Mouse (Mus musculus) embryonic facial prominence, embryonic 11.5 days (tissue): ENCODE measurements around the gene Fev. TPM values are rescaled to one million over a fixed set of nuclear protein-coding genes. Genes with fewer than 3 reads are reported as not detected.

Experiments used
- ATAC-seq: fragments of 200-750 bp; cut with Nextera tagmentation; replicated peaks from 2 replicates; pipeline ENCODE4 v1.8.0; 2017; ENCODE audit warnings: low read depth; ENCODE audit not compliant: insufficient number of reproducible peaks, low FRiP score, low TSS enrichment
- DNase-seq: peaks from one replicate; pipeline ENCODE4 v3.0.0-alpha.2; 2015; ENCODE audit warnings: low spot score
- H3K27ac ChIP-seq: fragments of 300-500 bp; sonication (generic); replicated peaks from 2 replicates; pipeline ENCODE4 v1.5.1; 2014; ENCODE audit warnings: mild to moderate bottlenecking, low read depth, low read length, control low read depth
- H3K27me3 ChIP-seq: fragments of 300-500 bp; sonication (generic); 2 replicates; pipeline ENCODE4 v1.6.1; 2014; ENCODE audit warnings: mild to moderate bottlenecking, low read length, moderate library complexity, mixed read lengths; ENCODE audit not compliant: control insufficient read depth, insufficient read depth
- H3K36me3 ChIP-seq: fragments of 300-500 bp; sonication (generic); replicated peaks from 2 replicates; pipeline ENCODE4 v1.6.1; 2014; ENCODE audit warnings: low read depth, mild to moderate bottlenecking, low read length, moderate library complexity, mixed read lengths; ENCODE audit not compliant: control insufficient read depth, insufficient read depth
- H3K4me1 ChIP-seq: fragments of 300-500 bp; sonication (generic); 2 replicates; pipeline ENCODE4 v1.6.1; 2014; ENCODE audit warnings: low read length, mixed read lengths; ENCODE audit not compliant: control insufficient read depth, insufficient read depth
- H3K4me2 ChIP-seq: fragments of 300-500 bp; sonication (generic); 2 replicates; pipeline ENCODE4 v1.6.1; 2014; ENCODE audit warnings: low read depth, mild to moderate bottlenecking, control low read depth, low read length, moderate library complexity
- H3K4me3 ChIP-seq: fragments of 300-500 bp; sonication (generic); 2 replicates; pipeline ENCODE4 v1.5.1; 2014; ENCODE audit warnings: low read depth, low read length, control low read depth
- H3K9ac ChIP-seq: fragments of 300-500 bp; sonication (generic); replicated peaks from 2 replicates; pipeline ENCODE4 v1.6.1; 2014; ENCODE audit warnings: mild to moderate bottlenecking, control low read depth, low read length
- H3K9me3 ChIP-seq: fragments of 300-500 bp; sonication (generic); replicated peaks from 2 replicates; pipeline ENCODE4 v1.6.1; 2016; ENCODE audit warnings: mild to moderate bottlenecking, low read length, inconsistent platforms, mixed read lengths; ENCODE audit not compliant: control insufficient read depth
- WGBS: fragments of 180-500 bp; shearing (Covaris S2); extraction: QIAGEN DNeasy Blood & Tissue Kit; methylation state at CpG from one replicate; pipeline ENCODE4 v1.1.7; 2014; 5-methylcytosine and 5-hydroxymethylcytosine counted together
- polyA plus RNA-seq: library from polyadenylated mRNA; unstranded; fragments of >200 nt; fragmentation: Nextera tagmentation; extraction: Ambion mirVana; gene quantifications from 2 replicates; pipeline ENCODE4 v1.2.1, GENCODE M21; 2014

The Fev gene
- 0.40 and 0.62 TPM in 2 replicates for polyA plus RNA-seq

DNA sequence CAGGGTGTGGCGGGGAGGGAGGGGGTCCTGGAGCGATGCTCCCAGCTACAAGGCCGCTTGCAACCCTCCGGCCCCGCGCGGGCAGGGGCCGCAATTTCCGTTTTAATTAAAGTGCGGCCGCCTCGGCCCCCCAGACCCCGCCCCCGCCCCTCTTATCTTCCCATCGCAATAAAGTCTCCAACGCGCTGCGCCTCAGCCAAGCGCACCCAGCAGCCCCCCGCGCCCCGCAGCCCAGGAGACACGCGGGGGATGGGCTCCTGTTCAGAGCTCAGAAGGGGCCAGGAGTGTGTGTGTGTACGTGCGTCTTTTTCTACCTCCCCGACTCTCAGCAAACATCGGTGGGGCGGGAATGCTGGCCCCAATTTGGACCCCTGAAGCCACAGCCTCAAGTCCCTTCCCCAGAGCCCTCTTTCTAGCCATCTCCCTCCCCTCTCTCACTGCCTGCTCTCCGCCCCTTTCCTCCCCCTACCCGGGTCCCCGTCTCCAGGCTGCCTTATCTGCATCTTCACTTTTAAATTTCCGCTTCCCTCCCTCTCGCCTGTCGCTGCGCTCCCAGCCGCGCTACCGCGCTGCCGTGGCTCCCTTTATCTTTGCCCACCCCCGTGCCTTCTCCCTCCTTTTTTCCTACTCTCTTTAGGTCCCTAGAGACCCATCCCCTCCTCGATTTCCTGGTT is at the start of gene Fev:
Gene Fev, minus strand, starts transcription at position 51 of the 674 bp plus-strand sequence.
- H3K36me3 ChIP-seq, result no peaks in the 10 kb centered on the region
- peak within 1 kb of the TSS; percentile 25 for H3K4me3 ChIP-seq
- no peak within 1 kb of the TSS for H3K27ac ChIP-seq
- H3K4me1 ChIP-seq, result peaks cover 10% of the 10 kb centered on the region
- no peak for DNase-seq
- ATAC-seq, result 0 out of 2 replicates have a peak, but pooled peaks have one; percentile 29
- H3K27me3 ChIP-seq, result peaks cover 78% of the 10 kb centered on the region
- under 1% methylated on average over 43 of the region's 43 CpGs for WGBS
- no peak within 1 kb of the TSS for H3K9ac ChIP-seq
- H3K4me2 ChIP-seq, result peak within 1 kb of the TSS; percentile 34
- no peaks in the 10 kb centered on the region for H3K9me3 ChIP-seq

DNA sequence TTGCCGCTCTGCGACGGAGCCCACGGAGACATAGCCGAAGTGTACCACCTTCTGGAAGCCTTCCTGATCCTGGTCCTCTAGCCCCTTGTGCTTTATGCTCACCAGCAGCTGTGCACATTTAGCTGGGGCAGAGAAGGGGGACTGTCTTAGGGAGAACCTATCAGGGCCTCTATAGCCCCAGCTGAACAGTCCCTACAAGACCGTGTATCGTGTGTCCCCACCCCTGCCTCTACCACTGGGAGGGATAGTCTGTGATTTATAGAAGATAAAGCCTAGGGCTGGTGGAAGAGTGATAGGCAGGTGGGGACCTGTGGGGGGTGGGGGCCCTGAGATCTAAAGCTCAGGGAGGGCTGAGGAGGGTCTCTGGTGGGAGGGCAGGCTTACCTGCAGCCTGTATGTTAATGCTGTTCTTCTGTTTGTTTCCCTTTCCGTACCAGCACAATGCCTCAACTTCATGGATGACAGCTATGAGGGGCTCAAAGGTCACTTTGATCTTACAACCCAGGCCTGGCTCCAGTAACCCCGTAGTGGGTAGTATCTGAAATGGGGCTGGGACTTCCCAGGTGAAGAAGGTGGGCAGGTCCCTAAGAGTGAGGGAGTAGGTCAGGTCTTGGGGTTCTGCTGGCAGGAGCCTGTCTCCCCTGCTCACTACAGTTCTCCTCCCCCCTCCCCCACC is 42.5 kb upstream of the Fev start:
- 75% methylated on average over 9 of the region's 9 CpGs for WGBS
- ATAC-seq, result no peak
- no peak overlapping the region for H3K27ac ChIP-seq
- DNase-seq, result no peak
- H3K9me3 ChIP-seq, result no peaks in the 10 kb centered on the region
- H3K27me3 ChIP-seq, result 0 out of 2 replicates have a peak, but pooled peaks cover 3% of the 10 kb centered on the region
- H3K4me2 ChIP-seq, result no peak overlapping the region
- H3K9ac ChIP-seq, result no peak overlapping the region
- H3K36me3 ChIP-seq, result no peaks in the 10 kb centered on the region
- H3K4me3 ChIP-seq, result no peak overlapping the region
- no peaks in the 10 kb centered on the region for H3K4me1 ChIP-seq

DNA sequence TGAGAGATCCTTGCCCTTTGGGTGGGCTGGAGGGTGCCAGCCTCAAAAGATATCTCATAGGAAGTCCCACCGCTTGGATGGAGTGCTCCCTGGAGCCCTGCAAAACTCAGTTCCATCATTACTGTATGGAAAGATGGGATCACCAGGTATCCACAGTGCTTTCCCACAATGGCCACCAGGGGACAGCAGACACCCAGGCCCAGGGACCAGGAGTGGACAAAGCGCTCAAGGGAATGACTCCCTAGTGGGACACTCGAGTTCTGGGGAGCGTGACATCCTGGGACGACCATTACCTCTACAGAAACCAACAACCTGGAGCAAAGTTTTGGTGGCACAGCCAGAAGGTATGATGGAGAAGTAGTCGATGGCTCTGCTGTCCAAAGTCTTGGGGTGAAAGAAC is 41.5 kb upstream of the Fev start:
- Histone ChIP-seq H3K27me3 (0 out of 2 replicates have a peak, but pooled peaks cover 3% of the 10 kb centered on the region), H3K4me2 (no peak overlapping the region), H3K27ac (no peak overlapping the region), H3K9ac (no peak overlapping the region), H3K9me3 (no peaks in the 10 kb centered on the region), H3K4me3 (no peak overlapping the region), H3K4me1 (no peaks in the 10 kb centered on the region), H3K36me3 (no peaks in the 10 kb centered on the region)
- ATAC-seq, result no peak; the same call in 1 of the 2 replicates
- peak; percentile 51 for DNase-seq
- WGBS, result 42% methylated on average over 6 of the region's 6 CpGs

DNA sequence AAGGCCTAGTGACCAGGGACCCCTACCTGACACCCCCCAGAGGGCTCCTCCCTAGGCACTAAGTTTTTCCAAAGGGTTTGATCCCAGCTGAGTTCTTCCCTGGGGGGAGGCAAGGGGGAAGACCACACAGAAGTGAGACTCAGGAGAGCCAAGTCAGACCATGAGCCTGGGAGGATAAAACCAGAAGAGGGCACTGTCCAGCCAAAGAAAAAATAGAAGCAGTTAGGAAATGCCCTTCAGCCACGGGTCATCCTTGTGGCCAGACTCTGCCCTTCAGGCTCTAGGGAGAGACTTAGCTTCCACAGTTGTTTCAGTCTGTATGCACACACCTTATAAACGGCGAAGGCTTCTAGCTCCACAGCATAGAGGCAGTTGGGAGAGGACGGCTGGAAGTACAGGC is 39.2 kb upstream of the Fev start:
- H3K27ac ChIP-seq, result no peak overlapping the region
- H3K9ac ChIP-seq, result no peak overlapping the region
- DNase-seq, result no peak
- no peak for ATAC-seq
- H3K9me3 ChIP-seq, result no peaks in the 10 kb centered on the region
- 61% methylated on average over 4 of the region's 4 CpGs for WGBS
- H3K4me1 ChIP-seq, result no peaks in the 10 kb centered on the region
- no peak overlapping the region for H3K4me3 ChIP-seq
- no peaks in the 10 kb centered on the region for H3K27me3 ChIP-seq
- H3K4me2 ChIP-seq, result no peak overlapping the region
- no peaks in the 10 kb centered on the region for H3K36me3 ChIP-seq

DNA sequence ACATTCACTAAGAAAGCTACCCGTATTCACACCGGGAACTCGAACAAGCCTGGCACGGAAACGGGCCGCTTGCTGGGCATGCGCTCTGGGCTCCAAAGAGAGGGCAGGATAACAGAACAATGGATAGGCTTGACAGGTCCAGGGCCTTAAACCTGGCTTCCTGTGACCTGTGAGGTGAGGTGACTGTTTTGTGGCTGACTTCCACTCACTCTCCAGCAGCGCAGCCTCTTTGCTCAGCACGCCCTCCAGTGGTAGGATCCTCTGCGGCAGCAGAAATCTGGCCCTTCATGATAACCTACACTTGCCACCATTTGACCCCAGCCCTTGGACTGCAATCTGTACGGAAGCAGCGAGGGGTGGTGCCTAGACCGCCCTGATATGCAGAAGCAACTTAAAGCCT is 30.5 kb upstream of the Fev start:
- DNase-seq (no peak), ATAC-seq (no peak)
- no peaks in the 10 kb centered on the region for H3K9me3 ChIP-seq
- 22% methylated on average over 13 of the region's 13 CpGs for WGBS
- H3K4me2 ChIP-seq, result no peak overlapping the region
- H3K4me3 ChIP-seq, result no peak overlapping the region
- H3K9ac ChIP-seq, result no peak overlapping the region
- no peaks in the 10 kb centered on the region for H3K27me3 ChIP-seq
- no peak overlapping the region for H3K27ac ChIP-seq
- no peaks in the 10 kb centered on the region for H3K36me3 ChIP-seq
- H3K4me1 ChIP-seq, result no peaks in the 10 kb centered on the region

DNA sequence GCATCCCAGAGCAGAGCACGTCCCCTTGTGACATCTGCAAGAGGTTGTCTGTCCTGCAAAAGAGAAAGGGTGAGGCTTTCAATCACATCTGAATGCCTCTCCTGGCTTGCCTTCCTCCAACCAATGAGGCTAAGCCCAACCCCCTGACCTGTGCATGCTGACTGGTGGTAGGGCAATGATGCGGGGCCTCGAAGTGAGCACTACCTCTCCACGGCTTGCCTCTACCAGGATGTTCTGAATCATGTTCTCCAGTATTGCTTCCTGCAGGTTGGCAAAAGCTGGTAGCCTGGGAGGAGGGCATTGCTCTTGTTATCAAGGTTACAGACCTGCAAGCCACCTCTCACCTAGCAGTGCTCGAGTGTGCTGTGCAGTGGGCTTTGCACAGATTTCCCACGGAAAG is 17.0 kb upstream of the Fev start:
- H3K36me3 ChIP-seq, result no peaks in the 10 kb centered on the region

DNA sequence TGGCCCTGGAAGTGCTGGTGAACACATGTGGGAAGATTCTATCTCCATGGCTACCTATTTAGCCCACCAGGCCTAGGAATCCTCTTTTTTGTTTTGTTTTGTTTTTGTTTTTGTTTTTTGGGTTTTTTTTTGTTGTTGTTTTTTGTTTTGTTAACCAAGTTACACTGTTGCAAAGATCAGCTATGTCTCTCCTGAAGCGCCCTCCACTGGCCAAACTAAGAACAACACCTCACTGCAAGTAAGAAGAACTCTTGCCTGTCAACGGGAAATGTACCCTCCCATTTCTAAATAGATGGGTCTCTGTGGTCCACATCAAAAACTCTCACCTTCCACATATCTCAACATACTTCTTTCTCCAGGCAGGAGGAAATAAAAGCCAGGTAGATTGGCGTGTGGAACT is 16.5 kb upstream of the Fev start:
- 3% methylated on average over 3 of the region's 3 CpGs for WGBS
- Histone ChIP-seq H3K27ac (no peak overlapping the region), H3K4me2 (no peak overlapping the region), H3K36me3 (no peaks in the 10 kb centered on the region), H3K9ac (no peak overlapping the region), H3K4me3 (no peak overlapping the region), H3K27me3 (peaks cover 45% of the 10 kb centered on the region), H3K9me3 (no peaks in the 10 kb centered on the region), H3K4me1 (peaks cover 8% of the 10 kb centered on the region; the same call in 1 of the 2 replicates)
- DNase-seq (peak; percentile 70), ATAC-seq (no peak)

More for the DNA sequence above, 17.0 kb upstream of the Fev start:
- Histone ChIP-seq H3K27me3 (peaks cover 45% of the 10 kb centered on the region), H3K4me2 (no peak overlapping the region), H3K4me3 (no peak overlapping the region), H3K4me1 (peaks cover 8% of the 10 kb centered on the region; the same call in 1 of the 2 replicates), H3K9me3 (no peaks in the 10 kb centered on the region), H3K9ac (no peak overlapping the region), H3K27ac (no peak overlapping the region)
- ATAC-seq, result no peak
- WGBS, result 26% methylated on average over 6 of the region's 6 CpGs
- DNase-seq, result no peak
